Mouse (Mus musculus): Measurements from ENCODE around the gene Fyn.

Gene Fyn

GRCm38 (mm10) chr10:39541451-39541874 is 172.8 kb downstream of the Fyn start:
- peak in 1 of 2 experiments; percentile 52 for DNase-seq

- DNase-seq: peak in 1 of 2 experiments; percentile 51
Measured at GRCm38 (mm10) chr10:39541951-39542521, 173.4 kb downstream of the Fyn start.

- peak in 1 of 2 experiments; percentile 65 for DNase-seq
Measured at GRCm38 (mm10) chr10:39542535-39543257, 174.0 kb downstream of the Fyn start.

- no peak for DNase-seq
Measured at GRCm38 (mm10) chr10:39543258-39543770, 174.7 kb downstream of the Fyn start.

- no peak for DNase-seq
Measured at GRCm38 (mm10) chr10:39547369-39548074, 178.9 kb downstream of the Fyn start.

- no peak for DNase-seq
Measured at GRCm38 (mm10) chr10:39550791-39551190, 182.1 kb downstream of the Fyn start.

- DNase-seq: peak in 1 of 2 experiments; percentile 61
Measured at GRCm38 (mm10) chr10:39551637-39552185, 183.1 kb downstream of the Fyn start.

GRCm38 (mm10) chr10:39552351-39552814 is 183.7 kb downstream of the Fyn start:
- peak; percentile 48 to 60 for DNase-seq

- DNase-seq: no peak
Measured at GRCm38 (mm10) chr10:39552903-39553302, 184.2 kb downstream of the Fyn start.

- DNase-seq: peak; percentile 64 to 75
Measured at GRCm38 (mm10) chr10:39555289-39555715, 186.6 kb downstream of the Fyn start.

GRCm38 (mm10) chr10:39555740-39556139 is 187.1 kb downstream of the Fyn start:
- DNase-seq: peak; percentile 49 to 72

- no peak for DNase-seq
Measured at GRCm38 (mm10) chr10:39557360-39557759, 188.7 kb downstream of the Fyn start.

GRCm38 (mm10) chr10:39557851-39558250 is 189.2 kb downstream of the Fyn start:
- peak; percentile 48 to 66 for DNase-seq

- DNase-seq: no peak
Measured at GRCm38 (mm10) chr10:39558492-39559005, 189.9 kb downstream of the Fyn start.

- DNase-seq: no peak
Measured at GRCm38 (mm10) chr10:39559321-39559720, 190.7 kb downstream of the Fyn start.

- DNase-seq: no peak
Measured at GRCm38 (mm10) chr10:39562383-39562782, 193.7 kb downstream of the Fyn start.

GRCm38 (mm10) chr10:39563552-39564223 is 195.0 kb downstream of the Fyn start:
- DNase-seq: no peak

GRCm38 (mm10) chr10:39566901-39567300 is 198.2 kb downstream of the Fyn start:
- DNase-seq: no peak

- peak in 1 of 2 experiments; percentile 52 for DNase-seq
Measured at GRCm38 (mm10) chr10:39568991-39569390, 200.3 kb downstream of the Fyn start.

GRCm38 (mm10) chr10:39571011-39571410 is 202.4 kb downstream of the Fyn start:
- DNase-seq: no peak

- no peak for DNase-seq
Measured at GRCm38 (mm10) chr10:39572050-39572671, 203.5 kb downstream of the Fyn start.

- peak in 1 of 2 experiments; percentile 47 for DNase-seq
Measured at GRCm38 (mm10) chr10:39572672-39573051, 204.0 kb downstream of the Fyn start.

All from kidney, postnatal 4 days (tissue).